Mouse (Mus musculus) ovary, postnatal 36 days (tissue): Measurements from ENCODE around the gene Rbm34.
A peak's percentile ranks its signal among the peaks of the same experiment; 100 is the strongest.

ENCODE experiments used
- DNase-seq: peaks from one replicate; pipeline ENCODE4 v3.0.0; 2022; ENCODE audit warnings: low spot score, mixed read lengths

Gene Rbm34

DNA sequence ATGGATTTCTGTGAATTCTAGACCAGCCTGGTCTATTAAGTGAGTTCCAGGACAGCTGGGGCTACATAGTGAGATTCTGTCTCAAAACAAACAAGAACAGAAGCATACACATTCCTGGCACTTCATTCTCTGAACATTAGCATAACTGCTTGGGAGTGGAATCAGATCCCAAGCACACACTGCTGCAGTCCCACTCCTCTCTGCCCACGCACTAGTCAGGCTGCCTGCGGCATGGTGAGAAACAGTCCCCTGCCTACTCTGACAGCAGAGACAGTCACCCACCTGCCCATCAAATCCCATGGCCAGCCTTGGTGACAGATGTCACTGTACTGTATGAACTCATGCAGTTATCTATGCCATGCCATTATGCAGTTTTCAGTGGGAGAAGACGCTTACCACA is 9.4 kb downstream of the Rbm34 start:
- DNase-seq, result no peak

GRCm38 (mm10) chr8:126951900-126952636 is 18.8 kb downstream of the Rbm34 start:
- no peak for DNase-seq

GRCm38 (mm10) chr8:126949527-126949926 is 21.3 kb downstream of the Rbm34 start:
- no peak for DNase-seq

DNA sequence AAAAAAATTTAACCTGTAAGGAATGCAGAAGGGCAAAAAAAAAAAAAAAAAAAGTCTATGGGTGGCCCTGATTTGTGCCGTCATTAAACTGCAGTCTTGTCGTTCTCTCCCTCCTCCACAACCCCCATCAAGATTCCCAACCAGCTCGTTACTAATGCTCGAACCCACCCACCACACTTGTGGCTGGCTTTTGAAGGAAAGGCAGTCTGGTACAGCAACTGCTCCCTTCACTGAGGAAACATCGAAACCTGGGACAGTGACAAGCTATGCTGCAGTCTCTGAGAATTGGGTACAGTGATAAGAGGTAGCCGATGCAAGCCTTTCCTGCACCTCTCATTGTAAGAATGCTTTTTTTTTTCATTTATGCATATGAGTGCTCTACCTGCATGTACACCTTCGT is 24.4 kb downstream of the Rbm34 start:
- DNase-seq, result no peak

- DNase-seq, result peak; percentile 98
Measured at GRCm38 (mm10) chr8:126945730-126946163, 25.1 kb downstream of the Rbm34 start, which contains the start of gene Tomm20. Gene Tomm20 (minus strand): TSS chr8:126945844.

DNA sequence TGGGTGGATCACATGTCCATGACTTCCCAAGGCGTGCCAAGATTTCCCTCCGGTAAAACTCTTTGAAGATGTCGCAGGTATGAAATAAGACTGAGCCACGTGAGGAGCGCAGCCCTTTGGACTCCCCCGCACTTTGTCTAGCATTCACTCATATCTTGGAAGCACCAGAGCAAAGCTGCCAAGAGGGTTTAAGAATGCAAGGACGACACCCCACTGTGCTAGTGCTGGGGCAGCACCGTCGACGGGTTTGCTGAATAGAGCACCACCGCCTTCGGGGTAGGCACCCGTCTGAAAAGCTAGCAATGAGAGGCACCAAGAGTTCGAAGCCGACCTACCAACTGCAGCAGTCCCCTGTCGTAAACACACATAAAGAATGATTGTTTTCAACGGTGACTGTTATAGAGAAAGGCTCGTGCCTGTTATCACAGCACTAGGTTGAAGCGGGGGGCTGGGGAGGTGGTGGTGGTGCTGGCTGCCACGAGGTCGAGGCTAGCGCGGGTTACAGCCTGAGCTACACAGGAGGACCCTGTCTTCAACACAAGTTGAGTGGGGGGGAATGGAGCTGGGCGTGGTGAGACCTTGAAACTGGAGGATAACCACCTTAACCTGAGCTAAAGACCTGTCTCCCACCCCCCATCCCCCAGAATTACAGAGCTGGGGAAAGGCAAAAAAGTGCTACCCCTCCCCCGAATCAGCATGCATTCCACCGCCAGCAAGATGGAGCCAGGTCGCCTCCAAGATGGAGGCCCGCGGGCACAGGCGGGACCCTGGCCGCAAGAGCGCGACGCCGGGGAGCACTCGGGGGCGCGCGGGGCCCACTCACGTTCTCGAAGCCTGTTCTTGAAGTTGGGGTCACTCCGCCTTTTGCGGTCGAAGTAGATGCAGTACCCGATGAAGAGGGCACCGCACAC is 25.8 kb downstream of the Rbm34 start:
- DNase-seq, result peak; percentile 33

DNA sequence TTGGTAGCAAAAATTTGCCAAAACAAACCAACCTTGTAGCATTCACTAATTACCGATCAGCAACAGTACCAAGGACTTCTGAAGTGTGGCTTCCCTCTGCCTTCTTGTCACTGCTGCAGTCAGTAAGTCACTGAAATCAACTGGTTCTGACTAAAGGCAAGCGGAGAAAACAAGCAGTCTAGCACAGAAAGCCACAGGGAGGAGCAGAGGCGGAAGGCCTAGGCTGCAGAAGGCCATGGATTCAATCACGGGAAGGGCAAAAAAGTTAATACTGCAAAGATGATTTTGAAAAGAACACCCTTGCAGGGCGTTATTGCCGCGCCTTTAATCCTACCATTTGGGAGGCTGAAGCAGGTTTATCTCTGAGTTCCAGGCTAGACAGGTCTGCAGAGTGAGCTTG is 27.3 kb downstream of the Rbm34 start:
- DNase-seq, result no peak

DNA sequence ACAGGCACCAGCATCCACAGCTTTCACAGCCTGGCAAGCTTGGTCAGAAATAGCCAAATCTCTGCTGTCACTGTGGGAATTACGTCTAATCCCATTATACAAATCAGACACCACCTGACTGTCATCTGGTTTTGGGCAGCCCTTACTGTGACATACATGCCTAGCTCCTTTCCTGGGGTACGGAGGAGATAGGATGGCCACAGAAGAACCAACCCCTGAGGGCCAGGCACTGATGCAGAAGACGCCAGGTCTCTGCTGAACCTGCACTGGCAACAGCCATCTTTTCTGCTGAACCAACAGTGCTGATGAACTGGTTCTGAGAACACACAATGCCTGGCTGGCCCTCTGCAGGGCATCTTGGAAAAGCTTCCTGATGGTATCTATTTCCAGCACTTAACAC is 33.5 kb downstream of the Rbm34 start:
- no peak for DNase-seq

- DNase-seq, result no peak
Measured at GRCm38 (mm10) chr8:126935932-126936331, 34.9 kb downstream of the Rbm34 start.

- DNase-seq, result no peak
Measured at GRCm38 (mm10) chr8:126935387-126935786, 35.5 kb downstream of the Rbm34 start.

- DNase-seq, result no peak
Measured at GRCm38 (mm10) chr8:126932656-126933055, 38.2 kb downstream of the Rbm34 start.

DNA sequence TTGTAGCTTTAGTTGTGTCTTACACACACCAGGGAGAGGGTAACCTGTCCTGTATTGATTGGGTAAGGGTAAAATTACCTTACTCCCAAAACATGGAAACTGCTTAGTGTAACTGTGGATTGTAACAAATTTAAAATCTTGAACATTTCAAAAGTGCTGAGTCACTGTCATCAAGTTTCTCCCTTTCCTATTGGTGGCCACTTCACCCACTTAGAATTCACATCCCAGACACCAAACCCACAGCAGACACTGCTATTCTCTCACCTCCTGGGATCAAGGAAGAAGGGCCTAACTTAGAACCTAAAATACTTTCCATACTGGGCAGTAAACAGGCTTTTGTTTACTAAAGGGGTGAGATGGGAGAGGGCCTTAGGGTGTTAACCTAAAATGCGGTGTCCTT is 38.6 kb downstream of the Rbm34 start:
- DNase-seq, result no peak

- DNase-seq, result no peak
Measured at GRCm38 (mm10) chr8:126931720-126932119, 39.2 kb downstream of the Rbm34 start.

GRCm38 (mm10) chr8:126929607-126930161 is 41.2 kb downstream of the Rbm34 start:
- no peak for DNase-seq

- no peak for DNase-seq
Measured at GRCm38 (mm10) chr8:126928755-126929505, 41.9 kb downstream of the Rbm34 start.

DNA sequence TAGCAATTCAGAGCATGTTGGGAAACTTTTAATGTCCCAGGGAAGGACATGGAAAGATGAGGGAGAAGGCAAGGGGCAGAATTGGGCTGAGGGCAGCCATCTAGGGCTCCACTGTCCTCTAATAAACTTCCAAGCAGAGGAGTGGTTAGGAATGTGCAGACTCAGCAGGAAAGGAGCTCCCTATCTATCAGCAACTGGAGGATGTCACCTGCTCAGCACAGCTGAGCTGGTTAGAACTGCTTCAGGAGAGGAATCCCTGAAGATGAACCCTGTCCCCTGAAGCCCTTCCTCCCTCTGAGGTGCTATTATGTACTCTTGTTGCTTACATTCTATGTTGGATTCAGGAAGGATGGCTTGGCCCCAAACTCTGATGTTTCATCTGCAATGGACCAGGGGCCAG is 42.8 kb downstream of the Rbm34 start:
- DNase-seq, result no peak

DNA sequence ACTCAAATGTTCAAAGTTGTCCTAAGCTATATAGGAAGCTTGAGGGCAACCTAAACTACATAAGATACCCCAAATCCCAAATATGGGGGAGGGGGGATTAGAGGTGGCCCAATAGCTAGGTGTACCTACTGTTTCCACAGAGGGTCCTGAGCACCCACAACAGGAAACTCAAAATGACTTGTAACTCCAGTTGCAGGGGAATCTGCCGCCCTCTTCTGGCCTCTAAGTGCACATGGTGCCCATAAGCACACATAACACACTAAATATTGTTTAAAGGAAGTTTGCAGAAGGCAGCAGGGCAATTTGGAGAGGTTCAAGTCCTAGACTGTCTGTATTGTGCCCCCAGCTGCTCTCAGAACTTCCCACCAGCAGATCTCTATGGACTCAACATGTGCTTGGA is 43.8 kb downstream of the Rbm34 start:
- no peak for DNase-seq

DNA sequence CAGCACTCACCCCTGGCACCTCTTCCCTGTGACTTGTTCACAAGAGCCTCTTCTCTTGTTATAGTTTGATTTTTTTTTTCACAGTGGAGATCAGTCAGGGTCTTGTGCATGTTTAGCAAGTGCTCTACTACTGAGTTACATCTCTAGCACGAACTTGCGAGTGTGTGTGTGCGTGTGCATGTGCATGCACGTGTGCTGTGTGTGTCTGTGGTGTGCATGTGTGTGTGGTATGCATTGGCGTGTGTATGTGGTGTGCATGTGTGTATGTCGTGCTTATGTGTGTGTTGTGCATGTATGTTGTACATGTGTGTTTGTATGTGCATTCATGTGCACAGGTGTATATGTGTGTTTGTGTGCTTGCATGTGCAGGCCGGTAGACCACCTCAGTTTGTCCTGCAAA is 47.9 kb downstream of the Rbm34 start:
- DNase-seq, result no peak

- no peak for DNase-seq
Measured at GRCm38 (mm10) chr8:126921432-126921831, 49.4 kb downstream of the Rbm34 start.

DNA sequence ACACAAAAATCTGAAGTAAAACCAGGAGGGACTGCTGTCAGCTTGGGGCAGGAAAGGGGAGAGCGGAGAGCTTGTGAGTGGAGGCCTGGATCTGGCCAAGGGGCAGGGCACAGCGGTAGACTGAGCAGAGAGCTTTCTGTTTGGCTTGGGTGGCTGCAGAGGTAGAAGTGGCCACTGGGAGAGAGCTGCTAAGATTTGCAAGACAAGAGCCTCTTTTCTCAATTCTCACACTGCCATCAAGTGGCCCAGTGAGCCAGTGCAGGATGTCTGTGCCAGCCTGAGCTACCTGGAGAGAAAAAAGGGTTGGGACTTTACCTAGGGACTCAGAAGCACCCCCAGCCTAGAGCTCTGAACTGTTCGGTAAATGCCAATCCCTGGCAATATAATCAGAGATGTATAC is 50.0 kb downstream of the Rbm34 start:
- DNase-seq, result peak; percentile 67

DNA sequence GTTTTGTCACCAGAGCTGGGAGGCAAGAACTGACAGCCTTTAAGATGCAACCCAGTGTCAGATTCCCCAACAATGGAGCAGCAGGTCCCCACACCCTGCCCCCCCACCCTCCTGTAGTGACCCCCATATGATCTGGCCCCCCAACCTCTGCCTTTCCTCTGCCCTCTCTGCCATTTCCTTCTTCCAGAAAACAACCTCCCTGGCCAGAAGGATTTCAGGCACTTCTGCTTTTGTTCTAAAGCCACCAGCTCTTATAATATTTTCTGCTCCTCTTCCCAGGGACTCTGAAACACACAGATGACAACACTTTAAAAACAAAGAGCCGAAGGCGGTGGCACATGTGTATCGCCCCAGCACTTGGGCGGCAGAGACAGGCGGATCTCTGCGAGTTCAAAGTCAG is 50.5 kb downstream of the Rbm34 start:
- DNase-seq, result no peak

GRCm38 (mm10) chr8:126919703-126920102 is 51.2 kb downstream of the Rbm34 start:
- DNase-seq, result no peak
